Mouse (Mus musculus) naive thymus-derived CD4-positive, alpha-beta T cell, adult 2 months (primary cell): Measurements from ENCODE around the gene Gm4756.
"Not testable (repeated sequence)": the region's sequence is repeated elsewhere in the genome, so short reads cannot be mapped to it uniquely, and the experiment has no call there.

Experiments
- DNase-seq: peaks from one replicate; pipeline ENCODE4 v3.0.0-alpha.2; 2011; ENCODE audit warnings: low read depth

Gene Gm4756

GRCm38 (mm10) chr12:72649611-72650330, at the start of gene Gm4756:
Gm4756 (minus strand) TSS chr12:72649661.
- DNase-seq = no peak

- no peak for DNase-seq
Observed at GRCm38 (mm10) chr12:72694901-72695463, 45.5 kb upstream of the Gm4756 start.

DNA sequence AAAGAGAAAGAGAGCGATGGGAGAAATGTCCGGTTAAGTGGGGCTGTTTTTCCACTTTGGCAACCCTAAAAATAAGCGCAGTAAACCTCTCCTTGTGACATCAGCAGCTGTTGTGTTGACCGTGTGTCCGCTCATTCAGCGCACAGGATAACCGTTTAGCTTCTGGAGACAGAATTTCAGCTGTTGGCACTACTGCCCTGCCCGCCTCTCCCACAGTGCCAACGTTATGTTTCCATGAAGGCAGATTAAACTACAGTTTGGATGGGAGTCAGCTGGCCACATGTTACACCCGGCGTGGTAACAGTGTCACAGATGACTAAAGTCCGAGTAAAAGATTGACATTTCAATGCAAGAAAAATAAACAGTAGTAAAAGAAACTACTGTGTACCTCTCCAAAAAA, 45.0 kb upstream of the Gm4756 start:
- no peak for DNase-seq

GRCm38 (mm10) chr12:72693895-72694294, 44.4 kb upstream of the Gm4756 start:
- DNase-seq = peak; percentile 69

DNA sequence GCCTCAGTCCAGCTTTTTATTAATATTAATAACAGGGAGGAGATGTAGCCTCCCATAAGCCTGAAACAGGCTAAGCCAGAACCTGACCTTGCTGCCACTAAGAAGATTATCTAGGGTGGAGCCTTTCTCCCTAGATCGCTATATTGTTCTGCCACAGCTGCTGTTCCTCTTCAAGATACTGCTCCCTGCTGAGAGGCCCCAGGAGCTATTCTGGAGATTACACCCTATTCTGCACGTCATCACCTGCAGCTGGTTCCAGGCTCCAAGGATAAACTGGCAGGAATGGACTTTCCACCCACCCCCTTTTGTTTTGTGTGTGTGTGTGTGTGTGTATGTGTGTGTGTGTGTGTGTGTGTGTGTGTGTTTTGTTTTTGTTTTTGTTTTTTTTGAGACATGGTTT, 38.8 kb upstream of the Gm4756 start:
- DNase-seq = not testable (repeated sequence)

- not testable (repeated sequence) for DNase-seq
Observed at GRCm38 (mm10) chr12:72687741-72688140, 38.3 kb upstream of the Gm4756 start.

GRCm38 (mm10) chr12:72686566-72686965, 37.1 kb upstream of the Gm4756 start:
- DNase-seq = not testable (repeated sequence)

DNA sequence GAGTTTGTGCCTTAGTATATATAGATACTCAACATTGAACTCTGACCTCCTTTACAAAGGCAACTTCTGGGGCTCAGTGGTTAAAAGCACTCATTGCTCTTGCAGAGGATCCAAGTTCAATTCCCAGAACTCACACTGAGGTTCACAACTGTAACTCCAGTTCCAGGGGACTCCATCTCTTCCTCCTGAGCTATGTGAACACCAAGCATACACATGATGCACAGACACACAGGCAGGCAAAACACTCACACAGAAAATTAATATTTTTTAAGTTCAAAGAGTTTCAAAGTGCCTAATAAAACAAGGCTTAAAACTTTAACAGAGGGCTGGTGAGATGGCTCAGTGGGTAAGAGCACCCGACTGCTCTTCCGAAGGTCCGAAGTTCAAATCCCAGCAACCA, 34.2 kb upstream of the Gm4756 start:
- no peak for DNase-seq

DNA sequence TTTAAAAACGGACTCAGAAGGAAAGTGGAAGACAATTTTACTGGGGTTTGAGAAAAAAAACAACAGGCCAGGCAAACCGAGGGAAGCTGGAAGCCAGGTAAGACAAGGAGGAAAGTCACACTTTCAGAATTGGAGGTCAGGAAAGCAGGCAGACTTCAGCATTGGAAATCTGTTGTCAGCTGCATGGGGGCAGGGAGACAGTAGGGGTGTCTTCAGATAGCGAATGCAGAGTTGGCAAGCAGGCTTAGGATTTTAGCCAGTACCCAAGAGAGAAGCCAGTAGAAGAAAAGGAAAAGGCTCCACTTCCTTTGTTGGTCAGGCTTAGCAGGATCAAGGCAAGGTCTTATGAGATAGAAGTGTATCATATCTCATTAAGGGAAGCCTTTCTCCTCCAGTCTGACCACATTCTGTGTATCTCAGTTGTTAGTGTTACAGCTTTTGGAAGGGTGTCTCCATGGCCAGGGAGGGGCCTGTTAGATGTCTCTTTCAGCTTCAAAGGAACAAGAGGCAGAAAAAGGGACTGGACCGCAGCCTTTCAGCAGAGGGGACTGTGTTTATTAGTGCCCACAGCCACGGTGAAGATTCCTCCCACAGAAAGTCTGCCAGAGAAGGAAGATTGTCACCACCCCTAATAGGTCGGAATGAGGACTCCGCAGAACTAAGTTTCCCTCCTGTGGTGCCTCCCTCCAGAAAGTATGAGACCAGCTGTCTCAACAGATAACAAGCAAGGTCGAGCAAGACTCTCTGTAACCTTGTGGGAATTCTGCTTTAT, 33.2 kb upstream of the Gm4756 start:
- DNase-seq = no peak

GRCm38 (mm10) chr12:72681919-72682318, 32.5 kb upstream of the Gm4756 start:
- DNase-seq = no peak

DNA sequence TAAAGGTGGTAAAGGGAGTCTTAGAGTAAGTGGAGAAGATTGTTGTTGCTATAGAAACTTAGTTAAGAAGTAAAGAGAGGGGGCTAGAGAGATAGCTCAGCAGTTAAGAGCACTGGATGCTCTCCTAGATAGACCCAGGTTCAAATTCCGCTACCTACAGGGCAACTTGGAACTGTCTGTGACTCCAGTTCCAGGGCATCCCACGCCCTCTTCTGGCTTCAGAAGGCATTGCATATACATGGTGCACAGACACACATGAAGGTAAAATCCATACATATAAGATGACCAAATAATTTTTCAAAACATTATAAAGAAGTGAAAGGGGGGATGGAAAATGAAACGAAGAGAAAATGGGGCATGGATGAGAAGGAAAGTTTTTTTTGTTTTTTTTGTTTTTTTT, 30.2 kb upstream of the Gm4756 start:
- no peak for DNase-seq

DNA sequence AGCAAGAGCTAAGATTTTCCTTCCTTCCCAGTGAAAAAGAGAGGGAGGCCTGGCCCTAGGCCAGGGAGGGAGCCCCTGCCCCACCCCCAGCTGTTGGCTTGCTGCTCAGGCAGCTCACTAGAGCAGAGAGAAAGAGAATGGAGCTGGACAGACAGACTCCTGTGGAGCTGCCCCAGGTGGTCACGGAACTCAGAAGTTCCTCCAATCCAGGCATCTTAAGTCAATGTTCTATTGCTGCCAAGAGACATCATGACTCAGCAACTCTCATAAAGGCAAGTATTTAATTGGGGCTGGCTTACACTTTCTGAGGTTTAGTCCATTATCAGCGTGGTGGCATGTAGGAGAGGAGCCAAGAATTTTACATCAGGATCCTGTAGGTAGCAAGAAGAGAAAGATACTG, 25.4 kb upstream of the Gm4756 start:
- DNase-seq = no peak

DNA sequence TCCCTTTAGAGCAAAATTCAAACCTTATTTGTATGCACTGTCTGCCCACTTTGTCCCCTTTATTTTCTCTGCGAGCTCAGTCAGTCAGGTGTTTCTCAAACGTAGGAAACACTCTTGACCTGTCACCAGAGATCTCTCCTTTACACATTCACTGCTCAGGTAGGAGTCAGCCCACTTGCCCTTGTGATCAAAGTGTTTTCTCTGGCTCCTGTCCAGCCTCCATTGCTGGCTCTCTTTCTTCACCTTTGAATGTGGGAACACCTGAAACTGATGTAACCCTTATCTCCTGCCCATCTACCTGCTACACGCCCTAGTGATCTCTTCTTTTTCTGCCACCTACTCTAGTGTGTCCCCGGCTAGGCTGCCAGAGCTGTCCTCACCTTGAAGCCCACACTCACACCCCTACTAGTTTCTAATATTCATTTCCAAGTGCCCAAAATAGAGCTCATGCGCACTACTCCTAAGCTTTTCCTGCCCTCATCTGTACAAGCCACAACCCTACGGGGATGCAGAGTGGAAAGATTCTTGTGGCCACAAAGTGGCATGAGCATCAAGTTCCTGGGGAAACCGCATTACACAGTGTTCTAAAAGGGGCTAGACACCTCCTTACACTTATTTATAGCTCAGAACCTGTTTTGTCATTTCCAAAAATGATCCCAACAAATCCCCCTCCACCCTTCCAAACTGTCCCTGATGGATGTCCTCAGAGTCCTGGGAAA, 24.8 kb upstream of the Gm4756 start:
- DNase-seq = no peak

GRCm38 (mm10) chr12:72671516-72672135, 22.2 kb upstream of the Gm4756 start:
- no peak for DNase-seq

GRCm38 (mm10) chr12:72670921-72671320, 21.5 kb upstream of the Gm4756 start:
- no peak for DNase-seq

- no peak for DNase-seq
Observed at GRCm38 (mm10) chr12:72667868-72668469, 18.5 kb upstream of the Gm4756 start.

DNA sequence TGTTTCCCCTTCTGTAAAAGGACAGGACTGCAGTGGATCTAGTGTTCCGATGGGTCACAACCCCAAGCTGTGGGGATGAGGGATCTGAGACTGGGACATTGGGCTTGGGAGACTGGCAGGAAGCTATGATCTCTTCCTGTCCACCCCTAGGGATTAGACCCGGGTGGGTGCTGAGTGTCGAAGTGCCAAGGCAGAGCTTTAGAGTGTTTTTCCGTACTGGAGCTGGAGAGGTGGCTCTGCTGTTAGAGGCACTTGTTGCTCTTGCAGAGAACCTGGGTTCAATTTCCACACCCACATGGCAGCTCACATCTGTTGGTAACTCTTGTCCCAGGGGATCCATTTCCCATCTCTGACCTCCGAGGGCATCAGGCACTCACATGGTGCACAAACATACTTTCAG, 16.6 kb upstream of the Gm4756 start:
- no peak for DNase-seq

DNA sequence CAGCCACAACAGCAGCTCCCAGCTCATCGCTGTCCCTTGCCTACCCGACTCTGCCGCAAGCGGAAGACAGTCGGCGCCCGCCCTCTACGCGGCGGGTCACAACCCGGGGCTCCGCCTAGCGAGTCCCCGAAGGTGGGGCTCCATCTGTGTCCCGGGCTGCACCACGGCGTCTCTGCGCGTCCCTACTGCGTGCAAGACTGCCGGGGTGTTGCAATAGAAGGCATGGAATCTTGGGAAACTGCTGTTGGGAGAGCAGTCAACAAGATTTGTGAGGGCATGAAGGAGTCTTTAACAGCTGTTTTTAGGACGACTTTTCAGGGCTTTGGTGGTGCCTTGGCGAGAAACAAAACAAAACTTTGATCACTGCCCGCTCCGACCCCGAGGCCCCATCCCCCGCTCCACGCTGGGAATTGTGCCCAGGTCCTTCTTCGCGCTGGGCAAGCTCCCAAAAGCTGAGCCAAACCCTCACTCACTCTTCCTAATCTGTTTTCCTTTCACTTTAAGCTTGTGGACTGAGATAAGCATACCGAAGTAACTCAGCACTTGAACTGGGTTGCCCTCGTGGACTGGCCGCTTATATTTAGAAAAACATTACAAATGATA, 15.4 kb upstream of the Gm4756 start, which contains the start of gene Dhrs7:
TSS of gene Dhrs7 (minus strand) at position 175 of the 603 bp plus-strand sequence.
- peak; percentile 87 for DNase-seq

DNA sequence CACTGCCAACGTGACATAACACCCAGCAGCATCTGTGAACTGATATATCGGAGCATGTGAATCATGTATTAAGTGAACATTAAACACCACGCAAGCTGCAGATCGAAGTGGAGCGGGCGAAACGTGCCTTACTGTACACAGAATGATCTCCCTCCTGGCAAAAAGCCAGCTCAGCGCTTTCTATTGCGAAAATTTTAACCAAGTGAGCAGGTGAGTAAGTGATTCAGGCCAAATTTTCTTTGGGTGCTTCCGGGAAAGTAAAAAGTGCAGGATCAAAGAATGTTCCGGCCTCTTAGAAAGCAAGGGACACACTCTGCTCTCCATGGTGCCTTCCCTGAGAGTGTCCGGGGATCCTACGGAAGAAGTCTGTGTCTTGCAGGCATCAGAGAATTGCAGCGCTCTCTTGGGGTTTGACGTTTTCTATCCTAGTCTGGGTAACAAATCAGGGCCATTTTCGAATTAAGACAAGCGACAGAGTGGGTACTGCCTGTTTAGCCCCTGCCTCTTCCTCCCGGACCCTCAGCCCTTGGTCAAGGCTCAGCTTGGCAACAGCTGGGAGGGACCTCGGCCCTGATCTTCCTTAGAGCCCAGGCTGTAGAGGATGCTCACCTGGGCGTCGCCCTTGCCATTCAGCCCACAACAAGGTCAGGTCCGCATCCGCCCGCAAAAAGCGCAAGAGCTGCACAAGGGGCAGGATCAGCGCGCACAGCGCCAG, 14.7 kb upstream of the Gm4756 start:
- peak; percentile 63 for DNase-seq

DNA sequence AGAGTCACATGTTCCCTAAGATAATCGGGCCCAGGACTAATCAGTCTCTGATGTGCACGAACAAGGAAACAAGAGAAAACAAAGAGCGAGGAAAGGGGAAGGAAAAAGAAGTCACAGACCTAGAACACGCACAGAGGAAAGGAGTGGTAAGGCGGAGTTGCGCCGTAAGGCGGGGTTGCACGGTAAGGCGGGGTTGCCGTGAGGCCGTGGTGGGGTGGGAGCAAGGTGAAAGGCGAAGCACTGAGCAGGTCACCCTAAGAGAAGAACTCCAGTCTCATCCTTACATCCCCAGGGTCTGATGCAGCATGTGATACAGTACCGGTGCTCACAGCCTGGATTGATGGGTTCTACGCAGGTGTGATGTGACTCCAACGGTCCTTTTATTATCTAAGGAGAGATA, 6.3 kb upstream of the Gm4756 start:
- DNase-seq = no peak
